Mouse (Mus musculus) kidney, postnatal 0 days (tissue): Measurements from ENCODE around the gene Opa3. TPM values are rescaled to one million over a fixed set of nuclear protein-coding genes. Genes with fewer than 3 reads are reported as not detected.

Experiments
- ATAC-seq: fragments of 200-750 bp; cut with Nextera tagmentation; replicated peaks from 2 replicates; pipeline ENCODE4 v1.8.0; 2017; ENCODE audit warnings: low read depth, moderate number of reproducible peaks, moderate TSS enrichment, moderate library complexity; ENCODE audit not compliant: low FRiP score
- DNase-seq: peaks from one replicate; pipeline ENCODE4 v3.0.0-alpha.2; 2016; ENCODE audit warnings: low spot score
- H3K27ac ChIP-seq: fragments of 300-500 bp; sonication (generic); 2 replicates; pipeline ENCODE4 v1.5.1; 2014; ENCODE audit warnings: mild to moderate bottlenecking
- H3K27me3 ChIP-seq: fragments of 300-500 bp; sonication (generic); 2 replicates; pipeline ENCODE4 v1.6.1; 2014; ENCODE audit warnings: low read length, mixed read lengths; ENCODE audit not compliant: insufficient read depth
- H3K36me3 ChIP-seq: fragments of 300-500 bp; sonication (generic); 2 replicates; pipeline ENCODE4 v1.6.1; 2014; ENCODE audit warnings: low read length, mixed read lengths; ENCODE audit not compliant: insufficient read depth
- H3K4me1 ChIP-seq: fragments of 300-500 bp; sonication (generic); replicated peaks from 2 replicates; pipeline ENCODE4 v1.6.1; 2014; ENCODE audit warnings: antibody characterized with exemption, low read length, mixed read lengths; ENCODE audit not compliant: insufficient read depth
- H3K4me2 ChIP-seq: fragments of 300-500 bp; sonication (generic); 2 replicates; pipeline ENCODE4 v1.6.1; 2014; ENCODE audit warnings: mild to moderate bottlenecking, low read length, moderate library complexity, mixed read lengths
- H3K4me3 ChIP-seq: fragments of 300-500 bp; sonication (generic); replicated peaks from 2 replicates; pipeline ENCODE4 v1.5.1; 2014; ENCODE audit warnings: low read depth, low read length
- H3K9ac ChIP-seq: fragments of 300-500 bp; sonication (generic); 2 replicates; pipeline ENCODE4 v1.6.1; 2014; ENCODE audit warnings: low read depth, low read length
- H3K9me3 ChIP-seq: fragments of 300-500 bp; sonication (generic); replicated peaks from 2 replicates; pipeline ENCODE4 v1.6.1; 2016; ENCODE audit warnings: low read length, inconsistent platforms, mixed read lengths
- CTCF ChIP-seq: IDR thresholded peaks from 2 replicates; pipeline ENCODE4 v1.5.1; 2016; ENCODE audit warnings: antibody characterized with exemption, low read depth, mild to moderate bottlenecking, moderate library complexity
- WGBS: fragments of 180-500 bp; shearing (Covaris S2); extraction: QIAGEN DNeasy Blood & Tissue Kit; methylation state at CpG from one replicate; pipeline ENCODE4 v1.1.7; 2014; 5-methylcytosine and 5-hydroxymethylcytosine counted together
- polyA plus RNA-seq: library from polyadenylated mRNA; unstranded; fragments of >200 nt; fragmentation: Nextera tagmentation; extraction: Ambion mirVana; gene quantifications from 2 replicates; pipeline ENCODE4 v1.2.1, GENCODE M21; 2015

Opa3 gene
- polyA plus RNA-seq, 1 experiment from 2014 or later, result 30.4 TPM

DNA sequence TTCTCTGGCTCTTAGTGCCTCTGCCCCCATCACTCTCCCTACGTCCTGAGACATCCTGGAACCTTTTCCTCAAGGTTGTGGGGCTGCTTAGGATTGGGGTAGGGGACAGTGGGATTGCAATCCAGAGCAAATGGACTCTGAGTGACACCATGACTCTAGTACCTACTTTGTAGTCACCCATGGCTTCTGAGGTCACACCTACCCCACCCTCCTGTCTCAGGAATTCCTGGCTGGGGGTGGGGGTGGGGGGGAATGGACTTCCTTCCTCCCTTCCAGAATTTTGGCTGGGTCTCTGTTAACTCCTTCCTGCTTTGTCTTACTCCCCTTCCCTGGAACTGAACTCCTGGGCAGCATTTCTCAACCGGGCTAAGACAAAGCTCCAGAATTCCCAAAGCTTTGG, 14.7 kb upstream of the Opa3 start:
- no peaks in the 10 kb centered on the region for H3K9me3 ChIP-seq
- DNase-seq (no peak), ATAC-seq (no peak)
- no peak for TF ChIP-seq CTCF
- no peak overlapping the region for H3K27ac ChIP-seq
- no peak overlapping the region for H3K4me3 ChIP-seq
- H3K36me3 ChIP-seq, result no peaks in the 10 kb centered on the region
- no peak overlapping the region for H3K9ac ChIP-seq
- H3K27me3 ChIP-seq, result no peaks in the 10 kb centered on the region
- H3K4me1 ChIP-seq, result peaks cover 17% of the 10 kb centered on the region; the same call in 1 of the 2 replicates
- 60% methylated on average over 2 of the region's 2 CpGs for WGBS
- H3K4me2 ChIP-seq, result peak overlapping the region; percentile 79

DNA sequence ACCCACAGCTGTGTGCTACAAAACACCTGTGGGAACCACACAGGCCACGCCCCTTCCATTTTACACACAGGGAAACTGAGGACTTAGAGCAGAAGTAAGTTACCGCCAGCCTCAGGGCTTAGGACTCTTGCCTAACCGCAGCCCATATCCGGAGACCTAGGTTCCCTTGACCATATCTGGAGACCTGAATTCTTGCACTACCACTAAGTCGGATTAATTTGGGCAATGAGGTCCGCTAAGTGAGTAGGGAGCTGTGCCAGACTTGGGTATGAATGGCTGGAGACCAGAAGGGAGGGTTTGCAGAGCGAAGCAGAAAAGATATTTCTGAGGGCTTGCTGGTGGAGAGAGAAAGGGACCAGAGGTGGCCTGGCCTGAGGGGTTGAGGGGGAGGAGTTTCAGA, 13.8 kb upstream of the Opa3 start:
- Histone ChIP-seq H3K4me3 (no peak overlapping the region), H3K4me1 (peaks cover 17% of the 10 kb centered on the region; the same call in 1 of the 2 replicates), H3K36me3 (no peaks in the 10 kb centered on the region), H3K27ac (no peak overlapping the region), H3K9ac (no peak overlapping the region), H3K27me3 (no peaks in the 10 kb centered on the region), H3K4me2 (peak overlapping the region; percentile 15; the same call in 1 of the 2 replicates), H3K9me3 (no peaks in the 10 kb centered on the region)
- 69% methylated on average over 7 of the region's 7 CpGs for WGBS
- DNase-seq (no peak), ATAC-seq (no peak)
- no peak for TF ChIP-seq CTCF

DNA sequence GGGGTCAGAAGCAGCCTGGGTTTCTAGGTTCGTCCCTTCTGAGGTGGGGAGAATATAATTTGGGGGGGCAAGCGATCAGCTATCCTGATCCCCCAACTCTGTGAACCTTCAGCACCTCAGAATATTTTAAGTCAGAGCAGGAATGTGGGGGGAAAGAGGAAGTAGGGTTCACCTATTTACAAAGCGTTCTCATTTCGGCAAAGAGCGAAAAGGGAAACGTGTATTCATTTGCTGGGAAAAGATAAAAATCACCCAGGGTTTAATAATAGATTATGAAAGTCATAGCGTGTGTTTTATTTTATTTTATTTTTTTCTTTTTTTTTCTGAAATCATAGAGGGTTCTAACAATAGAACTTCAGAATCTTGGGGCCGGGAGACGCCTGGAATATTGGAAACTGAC, 13.2 kb upstream of the Opa3 start:
- Histone ChIP-seq H3K27ac (no peak overlapping the region), H3K9ac (no peak overlapping the region), H3K4me2 (peak overlapping the region; percentile 15; the same call in 1 of the 2 replicates), H3K36me3 (no peaks in the 10 kb centered on the region), H3K4me3 (no peak overlapping the region), H3K27me3 (no peaks in the 10 kb centered on the region), H3K4me1 (peaks cover 17% of the 10 kb centered on the region; the same call in 1 of the 2 replicates), H3K9me3 (no peaks in the 10 kb centered on the region)
- DNase-seq (no peak), ATAC-seq (no peak)
- WGBS, result 49% methylated on average over 9 of the region's 9 CpGs
- TF ChIP-seq CTCF, result no peak

DNA sequence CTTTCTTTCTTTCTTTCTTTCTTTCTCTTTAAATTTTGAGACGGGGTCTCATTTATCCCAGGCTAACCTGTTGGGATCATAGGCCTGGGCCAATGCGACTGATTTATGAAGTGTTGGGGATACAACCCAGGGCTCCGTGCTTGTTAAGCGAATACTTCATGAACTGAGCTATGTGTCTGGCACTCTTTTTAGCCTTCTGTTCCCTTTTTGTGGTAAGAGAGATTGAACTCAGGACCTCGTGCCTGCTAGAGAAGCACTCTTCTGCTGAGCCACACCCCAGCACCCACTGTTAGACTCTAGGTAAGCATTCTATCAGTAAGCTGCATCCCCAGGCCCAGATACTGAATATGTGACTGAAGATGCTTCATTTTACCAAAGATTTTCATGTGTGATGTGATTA, 10.6 kb upstream of the Opa3 start:
- no peaks in the 10 kb centered on the region for H3K36me3 ChIP-seq
- no peak for DNase-seq
- no peaks in the 10 kb centered on the region for H3K9me3 ChIP-seq
- no peak overlapping the region for H3K9ac ChIP-seq
- WGBS, result 56% methylated on average over 5 of the region's 5 CpGs
- no peak overlapping the region for H3K4me2 ChIP-seq
- ATAC-seq, result no peak
- 0 out of 2 replicates have a peak, but pooled peaks cover 6% of the 10 kb centered on the region for H3K4me1 ChIP-seq
- H3K27me3 ChIP-seq, result no peaks in the 10 kb centered on the region
- TF ChIP-seq CTCF, result no peak
- no peak overlapping the region for H3K27ac ChIP-seq
- no peak overlapping the region for H3K4me3 ChIP-seq

DNA sequence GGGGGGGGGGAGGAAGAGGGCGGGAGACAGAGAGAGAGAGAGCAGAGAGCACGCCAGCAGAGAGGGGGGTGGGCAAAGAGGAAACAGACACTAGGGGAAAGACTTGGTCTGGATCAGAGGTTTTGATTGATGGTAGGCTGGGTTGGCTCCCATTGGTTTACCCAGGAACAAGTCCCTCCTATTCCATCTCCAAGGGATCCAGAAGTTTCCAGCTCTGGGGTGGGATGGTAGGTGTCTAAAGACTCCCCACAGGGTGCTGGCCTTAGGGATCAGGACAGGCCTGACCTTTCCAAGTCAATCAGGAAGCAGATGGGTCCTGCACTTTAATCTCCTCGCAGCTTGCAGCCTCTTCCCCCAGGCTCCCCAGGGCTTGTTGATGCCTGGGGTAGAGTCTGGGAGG, 10.2 kb upstream of the Opa3 start:
- no peak overlapping the region for H3K9ac ChIP-seq
- H3K27me3 ChIP-seq, result no peaks in the 10 kb centered on the region
- H3K4me1 ChIP-seq, result 0 out of 2 replicates have a peak, but pooled peaks cover 6% of the 10 kb centered on the region
- H3K36me3 ChIP-seq, result no peaks in the 10 kb centered on the region
- no peak overlapping the region for H3K27ac ChIP-seq
- ATAC-seq (no peak), DNase-seq (peak; percentile 42)
- no peak overlapping the region for H3K4me3 ChIP-seq
- no peak overlapping the region for H3K4me2 ChIP-seq
- WGBS, result 11% methylated on average over 2 of the region's 3 CpGs
- no peak for TF ChIP-seq CTCF
- no peaks in the 10 kb centered on the region for H3K9me3 ChIP-seq

DNA sequence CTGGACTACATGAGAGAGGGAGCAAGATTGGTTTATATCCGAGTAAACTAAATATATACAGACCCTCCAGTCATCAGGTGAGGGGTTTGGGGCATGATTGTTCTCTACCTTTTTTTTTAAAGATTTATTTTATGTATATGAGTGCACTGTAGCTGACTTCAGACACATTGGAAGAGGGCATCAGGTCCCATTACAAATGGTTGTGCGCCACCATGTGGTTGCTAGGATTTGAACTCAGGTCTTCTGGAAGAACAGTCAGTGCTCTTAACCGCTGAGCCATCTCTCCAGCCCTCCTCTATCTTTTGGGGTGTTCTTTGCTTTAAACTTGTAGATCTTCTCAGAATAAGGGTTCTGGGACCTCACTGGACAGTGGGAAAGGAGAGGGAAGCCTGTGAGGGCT, 8.1 kb upstream of the Opa3 start:
- Histone ChIP-seq H3K27me3 (no peaks in the 10 kb centered on the region), H3K4me2 (no peak overlapping the region), H3K4me3 (no peak overlapping the region), H3K9me3 (no peaks in the 10 kb centered on the region), H3K9ac (no peak overlapping the region), H3K27ac (no peak overlapping the region), H3K4me1 (no peaks in the 10 kb centered on the region), H3K36me3 (no peaks in the 10 kb centered on the region)
- TF ChIP-seq CTCF, result 0 out of 2 replicates have a peak, but pooled peaks have one; percentile 11
- DNase-seq (no peak), ATAC-seq (no peak)
- WGBS, result 61% methylated on average over 3 of the region's 3 CpGs

DNA sequence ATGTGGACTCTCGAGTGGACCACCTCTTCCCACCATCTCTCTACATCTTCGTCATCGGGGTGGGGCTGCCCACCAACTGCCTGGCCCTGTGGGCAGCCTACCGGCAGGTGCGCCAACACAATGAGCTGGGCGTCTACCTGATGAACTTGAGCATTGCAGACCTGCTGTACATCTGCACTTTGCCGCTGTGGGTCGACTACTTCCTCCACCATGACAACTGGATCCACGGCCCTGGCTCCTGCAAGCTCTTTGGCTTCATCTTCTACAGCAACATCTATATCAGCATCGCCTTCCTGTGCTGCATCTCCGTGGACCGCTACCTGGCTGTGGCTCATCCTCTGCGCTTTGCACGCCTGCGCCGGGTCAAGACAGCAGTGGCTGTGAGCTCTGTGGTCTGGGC, 5.9 kb upstream of the Opa3 start:
- no peak overlapping the region for H3K4me2 ChIP-seq
- 93% methylated on average over 16 of the region's 16 CpGs for WGBS
- H3K36me3 ChIP-seq, result no peaks in the 10 kb centered on the region
- no peaks in the 10 kb centered on the region for H3K9me3 ChIP-seq
- no peak for TF ChIP-seq CTCF
- no peak overlapping the region for H3K9ac ChIP-seq
- 0 out of 2 replicates have a peak, but pooled peaks cover 3% of the 10 kb centered on the region for H3K4me1 ChIP-seq
- H3K4me3 ChIP-seq, result no peak overlapping the region
- no peak overlapping the region for H3K27ac ChIP-seq
- ATAC-seq, result no peak
- H3K27me3 ChIP-seq, result no peaks in the 10 kb centered on the region
- no peak for DNase-seq
